Comparison of ENCODE assay signal across 13 mouse cellular contexts in the genomic region with DNA sequence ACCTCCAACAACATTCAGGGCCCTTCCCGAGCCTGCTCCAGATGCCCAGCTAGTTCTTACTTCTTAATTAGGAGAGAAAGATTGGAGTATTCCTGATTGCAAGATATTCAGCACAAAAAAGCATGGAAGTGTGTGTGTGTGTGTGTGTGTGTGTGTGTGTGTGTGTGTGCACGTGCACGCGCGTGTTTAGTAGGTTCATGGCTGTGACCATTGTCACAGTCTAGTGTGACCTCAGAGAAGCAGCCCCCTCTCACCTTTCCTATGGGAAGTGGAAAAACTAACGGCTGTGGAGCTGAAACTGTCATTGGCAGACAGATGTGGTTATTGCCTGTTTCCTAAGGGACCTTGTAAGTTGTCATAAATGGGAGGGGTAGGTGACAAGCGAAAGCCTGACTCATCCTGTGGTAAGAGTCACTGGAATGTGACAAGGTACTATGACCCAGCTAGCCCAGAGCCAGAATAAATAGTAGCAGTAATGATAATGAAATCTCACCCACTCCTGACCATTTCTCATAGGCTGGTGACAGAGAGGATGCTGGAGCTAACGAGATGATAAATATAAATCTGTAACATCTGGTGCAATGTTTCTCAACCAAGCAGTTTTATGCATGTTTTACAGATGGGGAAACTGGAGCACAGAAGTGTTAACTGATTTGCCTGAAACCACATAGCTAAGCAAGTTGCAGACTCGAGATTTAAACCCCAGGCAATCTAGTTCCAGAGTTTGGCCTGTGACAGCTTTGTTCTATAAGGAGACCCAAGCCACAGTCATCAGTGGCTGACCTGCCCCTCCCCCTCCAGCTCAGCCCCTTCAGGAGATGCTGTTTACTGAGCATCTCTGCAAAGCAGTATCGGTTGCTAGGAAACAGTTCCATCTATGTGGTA. TPM values are rescaled to one million over a fixed set of nuclear protein-coding genes. Genes with fewer than 3 reads are reported as not detected.
DNase-seq lines count a peak whose midpoint lies in the region; ATAC-seq and TF ChIP-seq lines count a peak whose summit lies in the region.
"Had no signal": no experiment of that assay in that cellular context is flagged by ENCODE, and none has a peak within 500 bp of the region (broad histone marks: within the 10 kb centered on the region; RNA-seq: fewer than 3 reads in every experiment).

No protein-coding gene starts in this region.

- H3K27ac ChIP-seq in forebrain, embryonic 11.5 days (ENCODE audit: low read depth, low read length): no peak overlapping the region
- no peak overlapping the region for H3K27ac ChIP-seq in forebrain, embryonic 10.5 days
- no peak overlapping the region for H3K27ac ChIP-seq in midbrain, embryonic 12.5 days (replicated peaks)
- no peak overlapping the region for H3K27ac ChIP-seq in liver, postnatal 0 days (ENCODE audit: low read depth)
- H3K27ac ChIP-seq: liver, embryonic 15.5 days; stomach, embryonic 15.5 days had no signal

- DNase-seq in forebrain, embryonic 11.5 days (ENCODE audit: low spot score): no peak
- no peak for DNase-seq in forebrain, embryonic 10.5 days (ENCODE audit: extremely low spot score, low spot score)
- DNase-seq in right cerebral cortex, postnatal 14 days: peak; percentile 27
- DNase-seq in right cerebral cortex, adult 18-20 months: no peak
- no peak for DNase-seq in cerebellum, adult 8-10 months
- no peak for DNase-seq in liver, postnatal 0 days
- DNase-seq: adrenal gland, postnatal 10 days; gastrocnemius, postnatal 14 days; heart, postnatal 36 days had no signal

- no peak for TF ChIP-seq CTCF in liver, postnatal 0 days (IDR thresholded peaks at IDR 0.05; ENCODE audit: low read depth)

- no peaks in the 10 kb centered on the region for H3K9me3 ChIP-seq in forebrain, embryonic 11.5 days (ENCODE audit: control insufficient read depth, low read length)
- H3K9me3 ChIP-seq in forebrain, embryonic 10.5 days: no peaks in the 10 kb centered on the region
- H3K9me3 ChIP-seq in midbrain, embryonic 12.5 days: no peaks in the 10 kb centered on the region
- H3K9me3 ChIP-seq in liver, postnatal 0 days (ENCODE audit: low read length): no peaks in the 10 kb centered on the region
- H3K9me3 ChIP-seq: liver, embryonic 15.5 days; stomach, embryonic 15.5 days had no signal

- H3K27me3 ChIP-seq in forebrain, embryonic 11.5 days (ENCODE audit: control insufficient read depth, insufficient read depth, low read length): no peaks in the 10 kb centered on the region
- H3K27me3 ChIP-seq in forebrain, embryonic 10.5 days (ENCODE audit: poor library complexity, severe bottlenecking): no peaks in the 10 kb centered on the region
- no peaks in the 10 kb centered on the region for H3K27me3 ChIP-seq in midbrain, embryonic 12.5 days
- no peaks in the 10 kb centered on the region for H3K27me3 ChIP-seq in liver, postnatal 0 days (ENCODE audit: insufficient read depth, low read length)
- H3K27me3 ChIP-seq: liver, embryonic 15.5 days; stomach, embryonic 15.5 days had no signal

- TF ChIP-seq EP300 in liver, postnatal 0 days (IDR thresholded peaks at IDR 0.05; ENCODE audit: low read depth): no peak

- no peaks in the 10 kb centered on the region for H3K36me3 ChIP-seq in forebrain, embryonic 11.5 days (ENCODE audit: control insufficient read depth, insufficient read depth, low read length)
- no peaks in the 10 kb centered on the region for H3K36me3 ChIP-seq in forebrain, embryonic 10.5 days (replicated peaks)
- no peaks in the 10 kb centered on the region for H3K36me3 ChIP-seq in midbrain, embryonic 12.5 days
- no peaks in the 10 kb centered on the region for H3K36me3 ChIP-seq in liver, postnatal 0 days (replicated peaks; ENCODE audit: insufficient read depth, low read length)
- H3K36me3 ChIP-seq: liver, embryonic 15.5 days; stomach, embryonic 15.5 days had no signal

- 74% methylated on average over 10 of the region's 10 CpGs for WGBS in forebrain, embryonic 11.5 days
- WGBS in forebrain, embryonic 10.5 days: 78% methylated on average over 10 of the region's 10 CpGs
- 71% methylated on average over 10 of the region's 10 CpGs for WGBS in midbrain, embryonic 12.5 days
- WGBS in liver, postnatal 0 days (ENCODE audit: insufficient replicate concordance): 59% methylated on average over 10 of the region's 10 CpGs

- ATAC-seq in forebrain, embryonic 11.5 days (replicated peaks; ENCODE audit: low FRiP score): peak; percentile 70; the same call in 1 of the 2 replicates
- peak; percentile 71 for ATAC-seq in midbrain, embryonic 12.5 days (ENCODE audit: low FRiP score, low read depth)
- ATAC-seq in CD4-positive, CD25-positive, alpha-beta regulatory T cell, adult 4 months: no peak
- ATAC-seq in liver, postnatal 0 days: no peak

- H3K9ac ChIP-seq in forebrain, embryonic 11.5 days (ENCODE audit: low read length): no peak overlapping the region
- H3K9ac ChIP-seq in midbrain, embryonic 12.5 days (replicated peaks): no peak overlapping the region
- H3K9ac ChIP-seq in liver, postnatal 0 days (replicated peaks): no peak overlapping the region
- H3K9ac ChIP-seq: liver, embryonic 15.5 days; stomach, embryonic 15.5 days had no signal

- H3K4me3 ChIP-seq in forebrain, embryonic 11.5 days (ENCODE audit: low read depth, low read length): no peak overlapping the region
- no peak overlapping the region for H3K4me3 ChIP-seq in forebrain, embryonic 10.5 days
- no peak overlapping the region for H3K4me3 ChIP-seq in midbrain, embryonic 12.5 days
- H3K4me3 ChIP-seq in liver, postnatal 0 days (ENCODE audit: low read depth, low read length): no peak overlapping the region
- H3K4me3 ChIP-seq: liver, embryonic 15.5 days; stomach, embryonic 15.5 days had no signal

- H3K4me2 ChIP-seq in forebrain, embryonic 11.5 days (ENCODE audit: low read depth, low read length, severe bottlenecking): no peak overlapping the region
- H3K4me2 ChIP-seq in midbrain, embryonic 12.5 days (replicated peaks): no peak overlapping the region
- no peak overlapping the region for H3K4me2 ChIP-seq in liver, postnatal 0 days (ENCODE audit: low read depth, low read length)
- H3K4me2 ChIP-seq: liver, embryonic 15.5 days; stomach, embryonic 15.5 days had no signal

- peaks cover 3% of the 10 kb centered on the region; the same call in 1 of the 2 replicates for H3K4me1 ChIP-seq in forebrain, embryonic 11.5 days (replicated peaks; ENCODE audit: control insufficient read depth, insufficient read depth, low read length)
- H3K4me1 ChIP-seq in forebrain, embryonic 10.5 days: peaks cover 11% of the 10 kb centered on the region
- H3K4me1 ChIP-seq in midbrain, embryonic 12.5 days: peaks cover 15% of the 10 kb centered on the region
- H3K4me1 ChIP-seq in liver, postnatal 0 days (ENCODE audit: insufficient read depth): no peaks in the 10 kb centered on the region
- H3K4me1 ChIP-seq: liver, embryonic 15.5 days; stomach, embryonic 15.5 days had no signal

RNA-seq across cellular contexts. Expression of a gene that starts 11.4 kb away (rescaled TPM):
- 39.2 and 41.7 TPM in 2 replicates for polyA plus RNA-seq in forebrain, embryonic 11.5 days (2014; fragmentation: Nextera tagmentation; extraction: Ambion mirVana)
- polyA plus RNA-seq in forebrain, embryonic 10.5 days (2016; fragmentation: Nextera tagmentation; extraction: Ambion mirVana): 26.6 and 28.3 TPM in 2 replicates
- polyA plus RNA-seq in midbrain, embryonic 12.5 days (2016; fragmentation: Nextera tagmentation; extraction: Ambion mirVana): 37.8 and 41.5 TPM in 2 replicates
- polyA plus RNA-seq in CD4-positive, CD25-positive, alpha-beta regulatory T cell, adult 4 months (2017; shearing (Covaris generic)): not detected
- polyA plus RNA-seq in liver, postnatal 0 days (2015; fragmentation: Nextera tagmentation; extraction: Ambion mirVana): 1.6 and 2.1 TPM in 2 replicates

Comparison
In these comparisons a context has a peak if more than half of its experiments do, and no peak if none do; other contexts are left out.
1. ATAC-seq: peak in forebrain, embryonic 11.5 days (single experiment) and midbrain, embryonic 12.5 days (single experiment); none in CD4-positive, CD25-positive, alpha-beta regulatory T cell, adult 4 months (single experiment) and liver, postnatal 0 days (single experiment).